In the genomic region with DNA sequence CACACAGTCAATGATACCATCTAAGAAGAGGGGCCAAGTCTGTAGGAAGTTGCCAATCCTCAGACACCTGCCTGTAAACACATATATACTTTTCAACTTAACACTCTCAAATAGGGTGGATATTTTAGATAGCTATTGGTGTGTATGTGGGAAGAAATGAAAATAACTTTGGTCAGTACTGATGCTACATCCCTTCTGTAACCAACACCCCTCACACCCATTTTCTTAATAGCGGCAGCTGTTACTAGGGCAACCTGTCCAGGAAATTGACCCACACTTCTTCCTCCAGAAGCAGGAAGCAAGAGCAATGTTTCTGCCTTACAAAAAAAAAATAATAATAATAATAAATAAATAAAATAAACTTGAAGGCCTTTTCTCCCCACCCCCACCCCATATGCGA, we compare ENCODE assay signal across 9 mouse cellular contexts. TPM values are rescaled to one million over a fixed set of nuclear protein-coding genes. Genes with fewer than 3 reads are reported as not detected.
DNase-seq lines count a peak whose midpoint lies in the region; ATAC-seq and TF ChIP-seq lines count a peak whose summit lies in the region.
"Had no signal": no experiment of that assay in that cellular context is flagged by ENCODE, and none has a peak within 500 bp of the region (broad histone marks: within the 10 kb centered on the region; RNA-seq: fewer than 3 reads in every experiment).

No protein-coding gene starts in this region.

- H3K4me2 ChIP-seq in liver, embryonic 12.5 days: peak overlapping the region; percentile 98

- no peak overlapping the region for H3K27ac ChIP-seq in spleen, adult 2 months (ENCODE audit: insufficient read depth, low read length)
- H3K27ac ChIP-seq in liver, embryonic 12.5 days: peak overlapping the region; percentile 97

- WGBS in spleen, adult 2 months: 17% methylated on average over 2 of the region's 2 CpGs
- WGBS in liver, embryonic 12.5 days (ENCODE audit: insufficient replicate concordance): 17% methylated on average over 2 of the region's 2 CpGs

- ATAC-seq in liver, embryonic 12.5 days: no peak

- H3K9me3 ChIP-seq in liver, embryonic 12.5 days (replicated peaks): no peaks in the 10 kb centered on the region

- TF ChIP-seq POLR2A in spleen, adult 2 months (IDR thresholded peaks at IDR 0.05; ENCODE audit: low read depth, low read length): no peak

- peak; percentile 18 for DNase-seq in cerebellum, adult 9-11 months
- DNase-seq in cerebellum, adult 18-20 months: no peak
- no peak for DNase-seq in spleen, adult 2 months (ENCODE audit: low read depth in 1 of 2, low spot score in 2 of 2)
- DNase-seq in spleen, postnatal 10 days (ENCODE audit: low spot score in 2 of 2): no peak
- DNase-seq in retina, postnatal 1 day: no peak
- no peak for DNase-seq in left cerebral cortex, postnatal 14 days (ENCODE audit: low spot score in 2 of 2)
- no peak for DNase-seq in thymus, postnatal 25 days
- DNase-seq: B cell, adult 2 months had no signal

- peak overlapping the region; percentile 92 for H3K9ac ChIP-seq in liver, embryonic 12.5 days

- H3K27me3 ChIP-seq in spleen, adult 2 months (ENCODE audit: control insufficient read depth, insufficient read depth, low read length): no peaks in the 10 kb centered on the region
- no peaks in the 10 kb centered on the region for H3K27me3 ChIP-seq in liver, embryonic 12.5 days (replicated peaks)

- TF ChIP-seq CTCF in spleen, adult 2 months (IDR thresholded peaks at IDR 0.05; ENCODE audit: extremely low read depth, insufficient read depth, insufficient read length, insufficient replicate concordance): no peak

- H3K4me3 ChIP-seq in spleen, adult 2 months (ENCODE audit: extremely low read depth, insufficient read depth, insufficient read length): peak overlapping the region; percentile 70; the same call in 1 of the 2 replicates
- H3K4me3 ChIP-seq in liver, embryonic 12.5 days: peak overlapping the region; percentile 87

- intact Hi-C loops in left cerebral cortex, postnatal 14 days (cut with DNase I): no loop called here

- H3K4me1 ChIP-seq in spleen, adult 2 months (ENCODE audit: control insufficient read depth, insufficient read depth, insufficient read length): no peaks in the 10 kb centered on the region
- peaks cover 63% of the 10 kb centered on the region for H3K4me1 ChIP-seq in liver, embryonic 12.5 days

- H3K36me3 ChIP-seq in spleen, adult 2 months (ENCODE audit: control insufficient read depth, insufficient read depth, low read length): no peaks in the 10 kb centered on the region
- H3K36me3 ChIP-seq in liver, embryonic 12.5 days: 0 out of 2 replicates have a peak, but pooled peaks cover 7% of the 10 kb centered on the region

RNA-seq across cellular contexts. Expression of gene Ints3, which starts 1.1 kb away (rescaled TPM):
- 19.7 and 21.1 TPM in 2 replicates for polyA plus RNA-seq in spleen, adult 2 months (2012; rRNA removed)
- polyA plus RNA-seq in liver, embryonic 12.5 days (2016; fragmentation: Nextera tagmentation; extraction: Ambion mirVana): 20.8 and 21.4 TPM in 2 replicates
- 10 to 100 TPM; 61.4 to 65.3 TPM for total RNA-seq in left cerebral cortex, postnatal 14 days (2021)

RNA-seq across cellular contexts. Expression of gene Npr1, which starts 33.3 kb away (rescaled TPM):
- 15.4 and 16.1 TPM in 2 replicates for polyA plus RNA-seq in spleen, adult 2 months (2012; rRNA removed)
- polyA plus RNA-seq in liver, embryonic 12.5 days (2016; fragmentation: Nextera tagmentation; extraction: Ambion mirVana): 5.1 and 5.3 TPM in 2 replicates
- total RNA-seq in left cerebral cortex, postnatal 14 days (2021): 1 to 10 TPM; 3.4 TPM

RNA-seq across cellular contexts. Expression of gene Slc27a3, which starts 42.6 kb away (rescaled TPM):
- 10.4 and 11.2 TPM in 2 replicates for polyA plus RNA-seq in spleen, adult 2 months (2012; rRNA removed)
- 3.7 and 4.1 TPM in 2 replicates for polyA plus RNA-seq in liver, embryonic 12.5 days (2016; fragmentation: Nextera tagmentation; extraction: Ambion mirVana)
- total RNA-seq in left cerebral cortex, postnatal 14 days (2021): 1 to 10 TPM; 5.1 to 6.2 TPM

RNA-seq across cellular contexts. Expression of gene Ilf2, which starts 43.6 kb away (rescaled TPM):
- 12.3 and 12.6 TPM in 2 replicates for polyA plus RNA-seq in spleen, adult 2 months (2012; rRNA removed)
- polyA plus RNA-seq in liver, embryonic 12.5 days (2016; fragmentation: Nextera tagmentation; extraction: Ambion mirVana): 100 and 103 TPM in 2 replicates
- total RNA-seq in left cerebral cortex, postnatal 14 days (2021): 10 to 100 TPM; 88.9 to 91.5 TPM

RNA-seq across cellular contexts. Expression of gene Snapin, which starts 58.5 kb away (rescaled TPM):
- 12.4 and 13.2 TPM in 2 replicates for polyA plus RNA-seq in spleen, adult 2 months (2012; rRNA removed)
- polyA plus RNA-seq in liver, embryonic 12.5 days (2016; fragmentation: Nextera tagmentation; extraction: Ambion mirVana): 24.2 and 27.0 TPM in 2 replicates
- 10 to 100 TPM; 44.6 to 50.7 TPM for total RNA-seq in left cerebral cortex, postnatal 14 days (2021)
